Mouse (Mus musculus) neural tube, embryonic 14.5 days (tissue): ENCODE measurements around the gene Mrps18a. TPM values are rescaled to one million over a fixed set of nuclear protein-coding genes. Genes with fewer than 3 reads are reported as not detected.

ENCODE experiments used
- ATAC-seq: fragments of 200-750 bp; cut with Nextera tagmentation; 2 replicates; pipeline ENCODE4 v1.8.0; 2017; ENCODE audit warnings: low read depth, mild to moderate bottlenecking, moderate TSS enrichment, moderate library complexity
- H3K27ac ChIP-seq: fragments of 300-500 bp; sonication (generic); 2 replicates; pipeline ENCODE4 v1.5.1; 2014; ENCODE audit warnings: low read depth, mild to moderate bottlenecking, control low read depth, low read length, moderate library complexity, mixed read lengths
- H3K27me3 ChIP-seq: fragments of 300-500 bp; sonication (generic); 2 replicates; pipeline ENCODE4 v1.6.1; 2014; ENCODE audit warnings: low read length; ENCODE audit not compliant: control insufficient read depth, insufficient read depth
- H3K36me3 ChIP-seq: fragments of 300-500 bp; sonication (generic); 2 replicates; pipeline ENCODE4 v1.6.1; 2014; ENCODE audit warnings: low read length, mixed read lengths; ENCODE audit not compliant: control insufficient read depth, insufficient read depth
- H3K4me1 ChIP-seq: fragments of 300-500 bp; sonication (generic); 2 replicates; pipeline ENCODE4 v1.6.1; 2014; ENCODE audit warnings: low read length; ENCODE audit not compliant: control insufficient read depth, insufficient read depth
- H3K4me2 ChIP-seq: fragments of 300-500 bp; sonication (generic); 2 replicates; pipeline ENCODE4 v1.6.1; 2014; ENCODE audit warnings: mild to moderate bottlenecking, low read depth, low read length, control low read depth
- H3K4me3 ChIP-seq: fragments of 300-500 bp; sonication (generic); 2 replicates; pipeline ENCODE4 v1.5.1; 2014; ENCODE audit warnings: low read depth, low read length, control low read depth, mixed read lengths
- H3K9ac ChIP-seq: fragments of 300-500 bp; sonication (generic); replicated peaks from 2 replicates; pipeline ENCODE4 v1.6.1; 2014; ENCODE audit warnings: low read depth, mild to moderate bottlenecking, control low read depth, low read length, mixed read lengths
- H3K9me3 ChIP-seq: fragments of 300-500 bp; sonication (generic); 2 replicates; pipeline ENCODE4 v1.6.1; 2016; ENCODE audit warnings: low read length; ENCODE audit not compliant: control insufficient read depth
- WGBS: fragments of 180-500 bp; shearing (Covaris S2); extraction: QIAGEN DNeasy Blood & Tissue Kit; methylation state at CpG from one replicate; pipeline ENCODE4 v1.1.7; 2014; 5-methylcytosine and 5-hydroxymethylcytosine counted together
- polyA plus RNA-seq: library from polyadenylated mRNA; unstranded; fragments of >200 nt; fragmentation: Nextera tagmentation; extraction: Ambion mirVana; gene quantifications from 2 replicates; pipeline ENCODE4 v1.2.1, GENCODE M21; 2014

Mrps18a gene
- polyA plus RNA-seq, 1 experiment from 2014 or later = 152 TPM

- no peak for ATAC-seq
- 97% methylated on average over 5 of the region's 5 CpGs for WGBS
- H3K9me3 ChIP-seq = no peaks in the 10 kb centered on the region
These were observed 58.0 kb downstream of the Mrps18a start for GRCm38 (mm10) chr17:46168768-46169167.

DNA sequence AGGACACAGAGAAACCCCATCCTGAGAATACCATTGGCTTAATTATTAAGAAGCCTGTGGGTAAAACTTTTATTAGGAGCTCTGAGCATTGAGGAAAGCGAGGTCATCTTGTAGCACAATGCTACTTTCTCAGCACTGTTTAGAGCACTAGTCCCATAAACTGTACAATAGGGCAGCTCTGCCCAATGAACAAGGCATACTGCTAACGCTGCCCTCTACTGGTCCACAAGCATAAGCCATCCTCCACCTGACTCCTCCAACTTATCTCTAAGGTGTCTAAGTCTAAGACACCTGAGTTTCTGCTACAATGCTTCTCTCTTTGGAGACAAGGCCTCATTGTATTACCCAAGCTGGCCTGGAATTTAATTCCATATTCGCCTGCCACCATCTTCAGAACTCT lies 59.8 kb downstream of the Mrps18a start:
- ATAC-seq = peak; percentile 53; the same call in 1 of the 2 replicates
- WGBS = 77% methylated on average over 3 of the region's 3 CpGs
- H3K9me3 ChIP-seq = no peaks in the 10 kb centered on the region
- no peaks in the 10 kb centered on the region for H3K4me1 ChIP-seq
- no peak overlapping the region for H3K27ac ChIP-seq
- peaks cover 62% of the 10 kb centered on the region for H3K36me3 ChIP-seq
- H3K27me3 ChIP-seq = no peaks in the 10 kb centered on the region
- H3K4me2 ChIP-seq = no peak overlapping the region
- H3K9ac ChIP-seq = no peak overlapping the region
- H3K4me3 ChIP-seq = no peak overlapping the region

More at GRCm38 (mm10) chr17:46168768-46169167, 58.0 kb downstream of the Mrps18a start:
- Histone ChIP-seq H3K4me3 (no peak overlapping the region), H3K4me2 (no peak overlapping the region), H3K4me1 (no peaks in the 10 kb centered on the region), H3K27ac (no peak overlapping the region), H3K27me3 (no peaks in the 10 kb centered on the region), H3K9ac (no peak overlapping the region), H3K36me3 (peaks cover 70% of the 10 kb centered on the region)

Other genes starting within 250 kb of the Mrps18a start
- 4.7 and 5.0 TPM in 2 replicates for gene Vegfa, start 78.6 kb upstream of the Mrps18a start, polyA plus RNA-seq
- gene Rsph9, start 33.2 kb downstream of the Mrps18a start, polyA plus RNA-seq = 30.9 and 46.7 TPM in 2 replicates
- gene Mad2l1bp, start 42.6 kb downstream of the Mrps18a start, polyA plus RNA-seq = 21.4 and 24.9 TPM in 2 replicates
- 28.1 and 31.3 TPM in 2 replicates for gene Gtpbp2, start 50.0 kb downstream of the Mrps18a start, polyA plus RNA-seq
- 7.8 and 8.4 TPM in 2 replicates for gene Polh, start 91.7 kb downstream of the Mrps18a start, polyA plus RNA-seq
- gene Xpo5, start 91.8 kb downstream of the Mrps18a start, polyA plus RNA-seq = 40.5 and 49.4 TPM in 2 replicates
- gene Polr1c, start 137.1 kb downstream of the Mrps18a start, polyA plus RNA-seq = 80.4 and 83.6 TPM in 2 replicates
- 91.5 and 101 TPM in 2 replicates for gene Yipf3, start 137.1 kb downstream of the Mrps18a start, polyA plus RNA-seq
- gene Lrrc73, start 142.5 kb downstream of the Mrps18a start, polyA plus RNA-seq = 9.1 and 10.1 TPM in 2 replicates
- gene Tjap1, start 172.0 kb downstream of the Mrps18a start, polyA plus RNA-seq = 21.8 and 24.7 TPM in 2 replicates
- gene Dlk2, start 186.4 kb downstream of the Mrps18a start, polyA plus RNA-seq = 13.8 and 18.8 TPM in 2 replicates
- gene Abcc10, start 217.4 kb downstream of the Mrps18a start, polyA plus RNA-seq = 9.3 and 9.9 TPM in 2 replicates